Mouse (Mus musculus) cortical plate, adult 2 months (tissue): ENCODE measurements around the gene Stx6.

ENCODE experiments used
- CTCF ChIP-seq: fragments of 200-500 bp; IDR thresholded peaks from 2 replicates; pipeline ENCODE4 v1.5.1; 2011; ENCODE audit warnings: mild to moderate bottlenecking, control low read depth, low read length; ENCODE audit not compliant: insufficient read depth; ENCODE audit errors: extremely low read depth
- POLR2A ChIP-seq: fragments of 200-500 bp; IDR thresholded peaks from 2 replicates; pipeline ENCODE4 v1.6.1; 2011; ENCODE audit warnings: mild to moderate bottlenecking, low read length, control low read depth; ENCODE audit not compliant: insufficient read depth; ENCODE audit errors: extremely low read depth

DNA sequence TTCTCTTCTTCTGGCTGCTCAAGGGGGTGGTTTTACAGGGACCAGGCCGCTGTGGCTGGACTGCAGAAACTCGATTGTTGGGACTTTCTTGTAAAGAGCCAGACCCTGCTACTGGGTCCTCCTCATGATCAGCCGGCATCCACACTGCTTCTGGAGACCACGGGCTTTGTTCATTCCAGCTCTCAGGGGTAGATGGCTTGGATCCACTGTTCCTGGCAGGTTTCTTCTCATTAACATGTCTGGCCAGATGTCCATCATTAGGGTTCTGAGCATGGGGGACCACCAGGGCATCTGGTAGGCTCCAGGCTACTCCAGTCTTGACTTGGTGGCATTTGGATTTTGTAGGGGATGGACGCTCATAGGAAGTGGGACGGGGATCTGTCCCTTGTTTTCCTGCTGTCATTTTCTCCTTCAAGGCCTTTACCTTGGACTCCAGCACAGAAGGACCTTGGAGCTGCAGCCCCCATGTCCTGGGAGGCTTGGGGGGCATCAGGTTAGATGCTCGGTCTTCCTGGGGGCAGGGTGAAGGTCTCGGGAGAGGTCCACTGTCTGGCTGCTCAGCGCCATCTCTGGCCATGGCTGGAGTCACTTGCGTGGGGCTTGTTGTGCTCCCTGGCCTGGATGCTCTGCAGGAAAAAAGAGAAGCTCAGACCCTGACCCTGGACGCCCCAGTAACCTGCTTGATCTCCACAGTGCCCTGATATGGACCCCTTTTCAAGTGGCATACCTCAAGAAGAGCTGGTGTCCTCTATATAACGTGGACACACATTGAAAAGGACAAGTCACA, 83.4 kb downstream of the Stx6 start:
- TF ChIP-seq CTCF (no peak), POLR2A (no peak)
